Mouse (Mus musculus) liver, postnatal 0 days (tissue): Measurements from ENCODE around the gene Dnm1.

ENCODE experiments used
- CTCF ChIP-seq: sonication (generic); IDR thresholded peaks from 2 replicates; pipeline ENCODE4 v1.5.1; 2016; ENCODE audit warnings: antibody characterized with exemption, low read depth
- EP300 ChIP-seq: IDR thresholded peaks from 2 replicates; pipeline ENCODE4 v1.6.1; 2016; ENCODE audit warnings: antibody characterized with exemption, low read depth, mild to moderate bottlenecking

DNA sequence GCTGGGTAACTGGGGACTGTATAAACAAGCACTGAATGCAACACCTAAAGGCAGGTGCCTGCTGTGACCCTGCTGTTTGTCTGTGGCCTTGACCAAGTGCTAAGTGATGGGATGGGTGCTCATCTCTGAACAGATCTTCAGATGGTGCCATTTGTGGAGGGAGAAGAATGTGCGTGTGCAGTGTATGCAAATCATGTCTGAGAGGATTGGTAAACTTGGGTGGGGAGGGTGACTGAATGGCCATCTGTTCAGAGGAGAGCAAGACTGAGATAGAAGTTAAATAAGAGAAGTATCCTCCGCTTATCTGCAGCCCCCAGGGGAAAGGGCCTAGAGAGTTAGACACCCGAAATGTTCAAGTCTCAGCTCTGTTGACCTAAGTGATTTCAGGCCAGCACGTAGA lies 53.7 kb downstream of the Dnm1 start:
- TF ChIP-seq CTCF: no peak
- TF ChIP-seq EP300: no peak
